9 mouse cellular contexts compared by ENCODE assay signal in the genomic region with DNA sequence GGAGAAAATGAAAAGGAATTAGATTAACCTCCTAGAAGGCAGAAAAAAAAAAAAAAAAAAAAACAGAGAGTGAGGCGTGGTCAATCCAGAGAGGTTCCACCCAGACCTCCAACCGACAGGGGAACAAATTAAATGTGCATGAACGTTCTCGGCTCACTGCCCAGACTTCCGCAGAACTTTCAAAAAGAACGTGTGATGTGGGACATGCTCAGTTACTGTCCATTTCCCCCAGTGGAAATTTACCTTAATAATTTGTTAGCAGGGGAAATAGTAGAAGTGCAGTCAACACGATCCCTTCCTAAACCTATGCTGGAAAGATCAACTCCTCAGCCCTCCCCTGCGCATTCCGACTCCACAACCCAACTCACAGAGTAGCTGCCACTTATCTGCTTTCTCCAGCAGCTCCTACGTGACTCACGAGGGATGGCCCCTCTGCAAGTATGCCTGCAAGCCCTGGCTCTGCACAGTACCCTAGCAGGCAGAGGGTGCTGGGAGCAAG. TPM values are rescaled to one million over a fixed set of nuclear protein-coding genes. Genes with fewer than 3 reads are reported as not detected.
A peak's percentile ranks its signal among the peaks of the same experiment; 100 is the strongest.
DNase-seq lines count a peak whose midpoint lies in the region; ATAC-seq and TF ChIP-seq lines count a peak whose summit lies in the region.
"Had no signal": no experiment of that assay in that cellular context is flagged by ENCODE, and none has a peak within 500 bp of the region (broad histone marks: within the 10 kb centered on the region; RNA-seq: fewer than 3 reads in every experiment).

No protein-coding gene starts in this region.

- intact Hi-C loops in left cerebral cortex, adult 2 months (cut with DNase I): no loop called here
- intact Hi-C loops in left cerebral cortex, postnatal 10 days (cut with DNase I): no loop called here

- no peaks in the 10 kb centered on the region for H3K9me3 ChIP-seq in megakaryocyte, embryonic 14.5 days

- peak overlapping the region; percentile 8; the same call in 1 of the 2 replicates for H3K27ac ChIP-seq in left cerebral cortex, adult 2 months
- H3K27ac ChIP-seq: macrophage had no signal

- TF ChIP-seq CTCF in left cerebral cortex, adult 2 months (IDR thresholded peaks at IDR 0.05): no peak; the same call in 1 of the 2 replicates

- no peaks in the 10 kb centered on the region for H3K27me3 ChIP-seq in megakaryocyte, embryonic 14.5 days (replicated peaks)

- no peak for DNase-seq in left cerebral cortex, adult 2 months (ENCODE audit: extremely low spot score in 1 of 2, low spot score in 2 of 2)
- DNase-seq in left cerebral cortex, adult 18-20 months (ENCODE audit: low spot score in 2 of 2): no peak
- peak; percentile 79 for DNase-seq in kidney, postnatal 10 days
- no peak for DNase-seq in left cerebral cortex, postnatal 10 days (ENCODE audit: extremely low spot score in 1 of 2, low spot score in 2 of 2)
- no peak for DNase-seq in layer of hippocampus, adult 8-10 months (ENCODE audit: low spot score in 2 of 2)

- ATAC-seq in erythroid progenitor cell, adult 5-6 weeks (replicated peaks; ENCODE audit: low FRiP score, poor library complexity, severe bottlenecking): peak; percentile 89
- no peak for ATAC-seq in inflammation-experienced regulatory T-cells, adult 6 months

- no peak overlapping the region for H3K4me3 ChIP-seq in left cerebral cortex, adult 2 months
- peak overlapping the region; percentile 20 for H3K4me3 ChIP-seq in megakaryocyte, embryonic 14.5 days (replicated peaks)

- peaks cover 44% of the 10 kb centered on the region for H3K4me1 ChIP-seq in megakaryocyte, embryonic 14.5 days

- H3K36me3 ChIP-seq in megakaryocyte, embryonic 14.5 days (replicated peaks; ENCODE audit: low read length): peaks cover under 1% of the 10 kb centered on the region

RNA-seq across cellular contexts. Expression of a gene that starts 35.1 kb away (rescaled TPM):
- total RNA-seq in left cerebral cortex, adult 2 months (2021): 10 to 100 TPM; 17.1 to 18.8 TPM
- 10 to 100 TPM; 15.5 to 18.5 TPM for total RNA-seq in left cerebral cortex, adult 18-20 months (2021)
- total RNA-seq in erythroid progenitor cell, adult 5-6 weeks (2015; ENCODE audit: low replicate concordance): 4.3 and 5.4 TPM in 2 replicates
- 4.6 and 10.7 TPM in 2 replicates for total RNA-seq in erythroid progenitor cell, adult 5-6 weeks (2017; ENCODE audit: low replicate concordance)
- 0.04 and 1.9 TPM in 2 replicates for polyA plus RNA-seq in megakaryocyte, embryonic 14.5 days (2012; ENCODE audit: insufficient read depth, low replicate concordance)
- 10 to 100 TPM; 10.7 to 12.7 TPM for total RNA-seq in left cerebral cortex, postnatal 10 days (2021)
- 10 to 100 TPM; 23.7 to 38.8 (median 30.1) TPM for total RNA-seq in layer of hippocampus, adult 8-10 months (2022)
- polyA plus RNA-seq in inflammation-experienced regulatory T-cells, adult 6 months (2017; shearing (Covaris generic)): 10 to 100 TPM; 39.4 to 85.0 (median 71.2) TPM
